Comparison of ENCODE assay signal across 21 mouse cellular contexts in the genomic region with DNA sequence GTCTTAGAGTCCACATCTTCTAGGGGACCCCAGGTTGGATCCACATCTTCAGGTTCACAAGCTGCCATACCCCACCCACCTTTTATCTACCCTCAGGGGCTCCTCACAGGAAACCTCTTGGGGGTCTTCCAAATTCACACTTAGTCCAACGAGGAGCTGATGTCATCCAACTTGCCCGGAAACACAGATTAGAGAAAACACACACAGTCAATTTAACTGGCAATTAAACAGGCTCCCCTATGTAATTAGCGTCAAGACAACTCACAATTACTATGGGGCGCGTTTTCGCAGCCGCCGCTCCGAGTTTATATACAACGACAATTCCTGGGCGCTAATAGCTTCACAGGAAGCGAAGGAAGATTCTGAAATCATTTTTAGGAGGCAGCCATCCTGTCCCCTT.
DNase-seq lines count a peak whose midpoint lies in the region; ATAC-seq lines count a peak whose summit lies in the region.
"Had no signal": no experiment of that assay in that cellular context is flagged by ENCODE, and none has a peak within 500 bp of the region (broad histone marks: within the 10 kb centered on the region; RNA-seq: fewer than 3 reads in every experiment).

No protein-coding gene starts in this region.

- no peaks in the 10 kb centered on the region for H3K27me3 ChIP-seq in forebrain, embryonic 14.5 days (replicated peaks; ENCODE audit: control insufficient read depth, insufficient read depth, low read length)
- no peaks in the 10 kb centered on the region for H3K27me3 ChIP-seq in forebrain, embryonic 10.5 days (ENCODE audit: poor library complexity, severe bottlenecking)
- H3K27me3 ChIP-seq in hindbrain, embryonic 15.5 days, result no peaks in the 10 kb centered on the region
- H3K27me3 ChIP-seq in hindbrain, embryonic 14.5 days (ENCODE audit: control insufficient read depth, insufficient read depth, low read length), result no peaks in the 10 kb centered on the region
- H3K27me3 ChIP-seq: heart, embryonic 13.5 days had no signal

- H3K9me3 ChIP-seq in forebrain, embryonic 14.5 days (replicated peaks; ENCODE audit: control insufficient read depth, low read length), result no peaks in the 10 kb centered on the region
- H3K9me3 ChIP-seq in forebrain, embryonic 10.5 days, result peaks cover 2% of the 10 kb centered on the region
- no peaks in the 10 kb centered on the region for H3K9me3 ChIP-seq in hindbrain, embryonic 15.5 days
- no peaks in the 10 kb centered on the region for H3K9me3 ChIP-seq in hindbrain, embryonic 14.5 days (ENCODE audit: control insufficient read depth, low read length)
- H3K9me3 ChIP-seq: forebrain, embryonic 13.5 days; heart, embryonic 10.5 days had no signal

- H3K36me3 ChIP-seq in forebrain, embryonic 14.5 days (ENCODE audit: control insufficient read depth, insufficient read depth, low read length), result no peaks in the 10 kb centered on the region
- no peaks in the 10 kb centered on the region for H3K36me3 ChIP-seq in forebrain, embryonic 10.5 days (replicated peaks)
- H3K36me3 ChIP-seq in hindbrain, embryonic 15.5 days, result no peaks in the 10 kb centered on the region
- no peaks in the 10 kb centered on the region for H3K36me3 ChIP-seq in hindbrain, embryonic 14.5 days (replicated peaks; ENCODE audit: control insufficient read depth, insufficient read depth)
- H3K36me3 ChIP-seq: heart, embryonic 10.5 days; heart, embryonic 13.5 days had no signal

- no peak overlapping the region for H3K27ac ChIP-seq in forebrain, embryonic 14.5 days (ENCODE audit: low read depth, low read length)
- H3K27ac ChIP-seq in forebrain, embryonic 10.5 days, result no peak overlapping the region
- no peak overlapping the region for H3K27ac ChIP-seq in hindbrain, embryonic 15.5 days (replicated peaks)
- no peak overlapping the region for H3K27ac ChIP-seq in hindbrain, embryonic 14.5 days
- H3K27ac ChIP-seq: forebrain, embryonic 13.5 days; heart, adult 2 months; heart, embryonic 10.5 days; heart, embryonic 13.5 days had no signal

- 0 out of 2 replicates have a peak, but pooled peaks cover 3% of the 10 kb centered on the region for H3K4me1 ChIP-seq in forebrain, embryonic 14.5 days (ENCODE audit: control insufficient read depth, insufficient read depth, low read length)
- no peaks in the 10 kb centered on the region for H3K4me1 ChIP-seq in forebrain, embryonic 10.5 days
- peaks cover 6% of the 10 kb centered on the region for H3K4me1 ChIP-seq in hindbrain, embryonic 15.5 days (replicated peaks)
- peaks cover 6% of the 10 kb centered on the region; the same call in 1 of the 2 replicates for H3K4me1 ChIP-seq in hindbrain, embryonic 14.5 days (replicated peaks; ENCODE audit: control insufficient read depth, insufficient read depth, low read length)

- peak overlapping the region; percentile 9; the same call in 1 of the 2 replicates for H3K4me2 ChIP-seq in forebrain, embryonic 14.5 days (ENCODE audit: low read length)
- no peak overlapping the region for H3K4me2 ChIP-seq in hindbrain, embryonic 15.5 days
- H3K4me2 ChIP-seq in hindbrain, embryonic 14.5 days (replicated peaks), result no peak overlapping the region
- H3K4me2 ChIP-seq: forebrain, embryonic 13.5 days; heart, embryonic 13.5 days had no signal

- no peak overlapping the region for H3K4me3 ChIP-seq in forebrain, embryonic 14.5 days (ENCODE audit: low read depth, low read length)
- no peak overlapping the region for H3K4me3 ChIP-seq in forebrain, embryonic 10.5 days
- no peak overlapping the region for H3K4me3 ChIP-seq in hindbrain, embryonic 15.5 days
- no peak overlapping the region for H3K4me3 ChIP-seq in hindbrain, embryonic 14.5 days (replicated peaks; ENCODE audit: low read length)
- H3K4me3 ChIP-seq: forebrain, embryonic 13.5 days; heart, adult 2 months; heart, embryonic 10.5 days; heart, embryonic 13.5 days had no signal

- 19% methylated on average over 12 of the region's 12 CpGs for WGBS in forebrain, embryonic 14.5 days
- WGBS in forebrain, embryonic 10.5 days, result 84% methylated on average over 12 of the region's 12 CpGs
- WGBS in hindbrain, embryonic 15.5 days, result 72% methylated on average over 12 of the region's 12 CpGs
- WGBS in hindbrain, embryonic 14.5 days, result 71% methylated on average over 12 of the region's 12 CpGs

- H3K9ac ChIP-seq in forebrain, embryonic 14.5 days (ENCODE audit: low read length), result no peak overlapping the region
- H3K9ac ChIP-seq in hindbrain, embryonic 15.5 days, result no peak overlapping the region
- H3K9ac ChIP-seq in hindbrain, embryonic 14.5 days, result no peak overlapping the region
- H3K9ac ChIP-seq: forebrain, embryonic 13.5 days; heart, embryonic 13.5 days had no signal

- DNase-seq in forebrain, embryonic 14.5 days (ENCODE audit: low spot score), result peak; percentile 73
- no peak for DNase-seq in forebrain, embryonic 10.5 days (ENCODE audit: extremely low spot score, low spot score)
- DNase-seq in hindbrain, embryonic 14.5 days (ENCODE audit: low spot score), result no peak
- peak; percentile 32 for DNase-seq in retina, postnatal 1 day
- no peak for DNase-seq in retina, embryonic 14.5 days (ENCODE audit: low spot score)
- DNase-seq: adrenal gland, adult 8-10 months; adrenal gland, postnatal 25 days; cerebellum, adult 18-20 months; cerebellum, adult 9-10 months; cerebellum, postnatal 14 days; gastrocnemius, postnatal 10 days; gastrocnemius, postnatal 36 days; heart, adult 2 months; heart, postnatal 14 days; heart, postnatal 4 days had no signal

- ATAC-seq in forebrain, embryonic 14.5 days, result no peak
- peak; percentile 17; the same call in 1 of the 2 replicates for ATAC-seq in hindbrain, embryonic 15.5 days (ENCODE audit: low FRiP score, low read depth)
- no peak for ATAC-seq in hindbrain, embryonic 14.5 days (ENCODE audit: low FRiP score)
- ATAC-seq: activated CD4-positive, CD25-positive, alpha-beta regulatory T cell, adult 4 months; forebrain, embryonic 13.5 days; intestine, postnatal 0 days had no signal

Comparison
In these comparisons a context has a peak if more than half of its experiments do, and no peak if none do; other contexts are left out.
1. DNase-seq: peak in forebrain, embryonic 14.5 days (single experiment) and retina, postnatal 1 day (single experiment); none in forebrain, embryonic 10.5 days (single experiment), hindbrain, embryonic 14.5 days (single experiment) and retina, embryonic 14.5 days (single experiment).